Mouse (Mus musculus) lung, embryonic 15.5 days (tissue): ENCODE data around the gene Ints5. TPM values are rescaled to one million over a fixed set of nuclear protein-coding genes. Genes with fewer than 3 reads are reported as not detected.

Source experiments
- ATAC-seq: fragments of 200-750 bp; cut with Nextera tagmentation; 2 replicates; pipeline ENCODE4 v1.8.0; 2017; ENCODE audit warnings: moderate number of reproducible peaks, borderline replicate concordance; ENCODE audit not compliant: low FRiP score, low TSS enrichment; ENCODE audit errors: extremely low read depth
- H3K27ac ChIP-seq: fragments of 300-500 bp; sonication (generic); 2 replicates; pipeline ENCODE4 v1.5.1; 2015; ENCODE audit warnings: moderate library complexity, mild to moderate bottlenecking, inconsistent platforms
- H3K27me3 ChIP-seq: fragments of 300-500 bp; sonication (generic); 2 replicates; pipeline ENCODE4 v1.6.1; 2015; ENCODE audit warnings: inconsistent platforms
- H3K36me3 ChIP-seq: fragments of 300-500 bp; sonication (generic); 2 replicates; pipeline ENCODE4 v1.6.1; 2015; ENCODE audit warnings: inconsistent platforms
- H3K4me1 ChIP-seq: fragments of 300-500 bp; sonication (generic); 2 replicates; pipeline ENCODE4 v1.6.1; 2015; ENCODE audit warnings: inconsistent platforms
- H3K4me2 ChIP-seq: fragments of 300-500 bp; sonication (generic); 2 replicates; pipeline ENCODE4 v1.6.1; 2015; ENCODE audit warnings: inconsistent platforms, mild to moderate bottlenecking, moderate library complexity
- H3K4me3 ChIP-seq: fragments of 300-500 bp; sonication (generic); 2 replicates; pipeline ENCODE4 v1.5.1; 2015; ENCODE audit warnings: mild to moderate bottlenecking, inconsistent platforms
- H3K9ac ChIP-seq: fragments of 300-500 bp; sonication (generic); 2 replicates; pipeline ENCODE4 v1.6.1; 2015; ENCODE audit warnings: inconsistent platforms
- H3K9me3 ChIP-seq: fragments of 300-500 bp; sonication (generic); 2 replicates; pipeline ENCODE4 v1.6.1; 2016; ENCODE audit warnings: inconsistent platforms
- WGBS: fragments of 180-500 bp; shearing (Covaris S2); methylation state at CpG from one replicate; pipeline ENCODE4 v1.1.7; 2015; 5-methylcytosine and 5-hydroxymethylcytosine counted together
- polyA plus RNA-seq: library from polyadenylated mRNA; unstranded; fragments of >200 nt; fragmentation: Nextera tagmentation; extraction: Ambion mirVana; gene quantifications from 2 replicates; pipeline ENCODE4 v1.2.1, GENCODE M21; 2015

Ints5 gene
- polyA plus RNA-seq, 1 experiment from 2014 or later = 50.1 TPM

DNA sequence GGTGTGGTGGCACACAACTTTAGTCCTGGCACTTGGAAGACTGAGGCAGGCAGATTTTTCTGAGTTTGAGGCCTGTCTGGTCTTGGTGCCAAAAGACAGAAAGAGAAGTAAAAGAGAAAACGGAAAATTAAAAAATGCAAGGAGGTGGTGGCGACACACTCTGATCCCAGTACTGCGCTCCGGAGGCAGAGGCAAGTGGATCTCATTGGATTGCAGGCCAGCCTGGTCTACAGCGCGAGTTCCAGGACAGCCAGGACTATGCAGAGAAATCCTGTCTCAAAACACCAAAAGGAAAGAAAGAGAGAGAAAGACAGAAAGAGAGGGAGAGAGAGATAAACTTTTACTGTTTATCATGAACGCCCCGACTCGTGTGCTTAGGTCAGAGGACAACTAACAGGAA lies 22.0 kb upstream of the Ints5 start:
- Histone ChIP-seq H3K27ac (peak overlapping the region; percentile 59), H3K4me3 (peak overlapping the region; percentile 67), H3K9me3 (no peaks in the 10 kb centered on the region), H3K9ac (peak overlapping the region; percentile 58), H3K4me1 (peaks cover 13% of the 10 kb centered on the region), H3K36me3 (peaks cover 28% of the 10 kb centered on the region), H3K4me2 (peak overlapping the region; percentile 71), H3K27me3 (no peaks in the 10 kb centered on the region)
- WGBS = 36% methylated on average over 9 of the region's 9 CpGs
- ATAC-seq = peak; percentile 17; the same call in 1 of the 2 replicates

DNA sequence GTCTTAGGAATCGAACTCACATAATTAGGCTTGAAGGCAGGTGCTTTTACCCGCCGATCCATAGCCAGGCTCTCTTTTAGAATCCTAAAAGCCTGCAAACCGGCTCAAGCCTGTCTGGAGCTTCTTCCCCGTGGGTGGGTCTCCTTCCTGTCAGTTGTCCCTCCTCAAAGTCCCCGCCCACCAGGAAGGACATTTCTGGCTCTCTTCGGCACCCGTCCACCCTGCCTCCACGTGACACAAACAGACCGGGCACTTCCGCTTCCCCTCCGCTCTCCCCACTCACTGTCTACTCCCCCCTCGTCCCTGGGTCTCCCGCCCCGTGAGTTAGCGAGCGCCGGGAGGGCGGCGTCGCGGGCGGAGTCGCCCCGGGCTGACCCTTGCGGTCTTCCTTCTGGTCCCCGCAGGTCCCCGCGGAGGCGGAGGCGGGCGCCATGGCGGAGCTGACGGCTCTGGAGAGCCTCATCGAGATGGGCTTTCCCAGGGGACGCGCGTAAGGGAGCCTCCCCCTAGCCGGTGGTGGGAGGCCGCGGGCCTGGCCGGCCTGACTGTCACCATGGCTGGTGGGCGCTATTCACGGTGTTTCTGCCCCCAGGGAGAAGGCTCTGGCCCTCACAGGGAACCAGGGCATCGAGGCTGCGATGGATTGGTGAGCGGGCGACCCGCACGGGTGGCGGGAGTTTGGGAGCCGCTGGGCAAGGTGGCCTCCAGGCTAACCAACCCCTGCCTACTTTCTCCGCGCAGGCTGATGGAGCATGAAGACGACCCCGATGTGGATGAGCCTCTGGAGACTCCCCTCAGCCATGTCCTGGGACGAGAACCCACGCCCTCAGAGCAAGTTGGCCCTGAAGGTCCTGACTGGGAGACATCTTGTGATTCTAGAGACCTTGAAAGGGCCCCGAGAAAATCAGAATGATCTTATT lies 21.3 kb upstream of the Ints5 start, which contains the start of gene Ubxn1:
Gene Ubxn1, plus strand, starts transcription at position 230 of the 920 bp plus-strand sequence.
- Histone ChIP-seq H3K27me3 (no peaks in the 10 kb centered on the region), H3K4me2 (peak within 1 kb of the TSS; percentile 71), H3K4me3 (peak within 1 kb of the TSS; percentile 67), H3K4me1 (peaks cover 13% of the 10 kb centered on the region), H3K36me3 (peaks cover 34% of the 10 kb centered on the region), H3K9ac (peak within 1 kb of the TSS; percentile 87), H3K9me3 (no peaks in the 10 kb centered on the region), H3K27ac (peak within 1 kb of the TSS; percentile 59)
- ATAC-seq = peak; percentile 97
- 1% methylated on average over 55 of the region's 59 CpGs for WGBS

DNA sequence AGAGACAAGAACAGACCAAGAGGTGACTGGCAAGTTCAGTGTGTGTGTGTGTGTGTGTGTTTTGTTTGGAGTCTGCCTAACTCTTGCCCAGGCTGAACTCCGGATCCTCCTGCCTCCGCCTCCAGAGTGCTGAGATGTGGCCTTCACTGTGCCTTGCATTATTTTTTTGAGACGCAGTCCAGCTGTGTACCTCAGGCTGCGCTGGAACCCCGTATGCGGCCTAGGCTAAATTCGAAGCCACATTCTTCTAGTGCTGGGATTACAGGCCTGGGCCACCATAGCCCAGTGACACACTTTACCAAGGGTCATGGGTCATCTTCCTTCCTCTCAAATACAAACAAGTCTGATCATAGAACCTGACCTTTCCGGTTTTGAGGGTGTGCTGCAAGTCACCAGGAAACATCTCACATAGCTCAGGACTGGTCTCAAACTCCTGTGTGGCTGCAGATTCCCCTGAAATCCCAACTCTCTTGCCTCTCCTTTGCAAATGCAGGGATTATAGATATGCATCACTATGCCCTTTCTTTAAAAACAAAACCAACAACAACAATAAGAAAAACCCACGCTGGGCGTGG lies 20.5 kb upstream of the Ints5 start:
- H3K4me1 ChIP-seq = peaks cover 13% of the 10 kb centered on the region
- ATAC-seq = no peak
- H3K27ac ChIP-seq = no peak overlapping the region
- peak overlapping the region; percentile 67 for H3K4me3 ChIP-seq
- no peaks in the 10 kb centered on the region for H3K9me3 ChIP-seq
- peak overlapping the region; percentile 71 for H3K4me2 ChIP-seq
- H3K27me3 ChIP-seq = no peaks in the 10 kb centered on the region
- peak overlapping the region; percentile 87 for H3K9ac ChIP-seq
- 58% methylated on average over 10 of the region's 10 CpGs for whole genome bisulfite sequencing
- peaks cover 41% of the 10 kb centered on the region for H3K36me3 ChIP-seq

DNA sequence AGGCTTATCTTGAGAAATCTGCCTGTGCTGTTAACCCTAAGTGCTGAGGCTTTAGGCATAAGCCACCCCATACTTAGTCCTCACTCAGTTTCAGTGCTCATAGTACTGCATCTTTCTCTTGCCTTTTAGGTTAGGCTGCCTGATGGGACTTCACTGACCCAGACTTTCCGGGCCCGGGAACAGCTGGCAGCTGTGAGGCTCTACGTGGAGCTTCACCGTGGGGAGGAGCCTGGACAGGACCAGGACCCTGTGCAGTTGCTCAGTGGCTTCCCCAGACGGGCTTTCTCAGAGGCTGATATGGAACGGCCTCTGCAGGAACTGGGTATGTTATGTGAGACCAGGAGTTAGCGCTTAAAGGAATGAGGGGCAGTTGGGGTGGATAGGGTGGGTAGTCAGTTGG lies 17.8 kb upstream of the Ints5 start:
- no peak overlapping the region for H3K9ac ChIP-seq
- ATAC-seq = no peak
- 93% methylated on average over 7 of the region's 7 CpGs for WGBS
- no peak overlapping the region for H3K27ac ChIP-seq
- peaks cover 44% of the 10 kb centered on the region for H3K36me3 ChIP-seq
- no peaks in the 10 kb centered on the region for H3K9me3 ChIP-seq
- H3K4me1 ChIP-seq = peaks cover 20% of the 10 kb centered on the region
- H3K27me3 ChIP-seq = no peaks in the 10 kb centered on the region
- no peak overlapping the region for H3K4me2 ChIP-seq
- no peak overlapping the region for H3K4me3 ChIP-seq

DNA sequence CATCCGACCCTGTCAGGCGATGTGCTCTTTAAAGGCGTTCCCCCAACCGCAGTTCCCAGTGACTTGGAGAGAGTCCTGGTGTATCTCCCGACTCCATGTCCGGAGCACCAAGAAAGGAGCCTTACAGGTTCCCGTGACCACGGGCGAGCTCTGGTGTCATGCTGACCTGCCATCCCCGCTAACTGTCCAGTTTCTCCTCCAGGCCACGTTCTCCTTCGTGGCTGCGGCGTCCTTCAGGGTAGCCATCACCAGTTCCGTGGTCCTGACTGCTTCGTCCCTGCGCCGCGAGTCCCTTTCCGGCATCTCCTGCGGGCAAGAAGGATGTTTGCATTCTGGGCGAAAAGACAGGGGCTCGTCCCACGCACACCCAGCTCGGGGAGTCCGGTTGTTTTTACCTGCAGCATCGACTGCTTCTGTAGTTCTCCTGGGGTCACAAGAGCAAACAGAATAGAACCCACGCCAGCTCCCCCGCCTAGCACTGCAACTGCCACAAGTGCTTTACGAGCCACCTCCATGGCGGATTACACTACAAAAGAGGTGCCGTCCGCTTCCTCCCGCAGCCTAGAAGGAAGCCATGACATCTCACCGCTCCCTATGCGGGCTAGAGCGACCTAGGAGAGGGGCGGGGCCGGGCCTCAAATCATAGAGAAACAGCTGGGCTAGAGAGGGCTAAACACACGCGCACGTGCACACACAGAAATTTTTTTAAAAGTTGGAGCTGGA lies 12.3 kb upstream of the Ints5 start, which contains the start of gene Uqcc3:
Gene Uqcc3, minus strand, starts transcription at position 613 of the 723 bp plus-strand sequence.
- peak within 1 kb of the TSS; percentile 83 for H3K27ac ChIP-seq
- peaks cover 11% of the 10 kb centered on the region for H3K4me1 ChIP-seq
- WGBS = under 1% methylated on average over 42 of the region's 42 CpGs
- peak within 1 kb of the TSS; percentile 70 for H3K4me3 ChIP-seq
- peak within 1 kb of the TSS; percentile 69 for H3K9ac ChIP-seq
- peak; percentile 94 for ATAC-seq
- H3K27me3 ChIP-seq = no peaks in the 10 kb centered on the region
- peak within 1 kb of the TSS; percentile 75 for H3K4me2 ChIP-seq
- H3K9me3 ChIP-seq = no peaks in the 10 kb centered on the region
- H3K36me3 ChIP-seq = peaks cover 20% of the 10 kb centered on the region

DNA sequence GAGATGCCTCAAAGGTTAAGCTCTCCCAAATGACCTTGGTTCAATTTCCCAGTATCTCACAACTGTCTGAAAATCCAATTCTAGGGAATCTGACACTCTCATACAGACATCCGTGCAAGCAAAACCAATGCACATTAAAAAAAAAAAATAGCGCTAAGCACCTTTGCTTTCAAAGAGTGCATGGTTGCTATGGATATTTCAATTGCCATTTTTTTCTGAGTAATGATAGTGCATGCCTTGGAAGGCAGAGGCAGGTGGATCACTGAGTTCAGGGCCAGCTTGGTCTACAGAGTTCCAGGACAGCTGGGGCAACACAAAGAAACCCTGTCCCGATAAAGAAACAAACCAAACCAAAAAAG lies 11.8 kb upstream of the Ints5 start:
- no peak; the same call in 1 of the 2 replicates for ATAC-seq
- peak overlapping the region; percentile 70 for H3K4me3 ChIP-seq
- peak overlapping the region; percentile 69 for H3K9ac ChIP-seq
- no peaks in the 10 kb centered on the region for H3K9me3 ChIP-seq
- no peaks in the 10 kb centered on the region for H3K27me3 ChIP-seq
- H3K4me2 ChIP-seq = peak overlapping the region; percentile 75
- 8% methylated on average over 3 of the region's 3 CpGs for WGBS
- peak overlapping the region; percentile 83; the same call in 1 of the 2 replicates for H3K27ac ChIP-seq
- H3K36me3 ChIP-seq = peaks cover 15% of the 10 kb centered on the region; the same call in 1 of the 2 replicates
- H3K4me1 ChIP-seq = peaks cover 11% of the 10 kb centered on the region

DNA sequence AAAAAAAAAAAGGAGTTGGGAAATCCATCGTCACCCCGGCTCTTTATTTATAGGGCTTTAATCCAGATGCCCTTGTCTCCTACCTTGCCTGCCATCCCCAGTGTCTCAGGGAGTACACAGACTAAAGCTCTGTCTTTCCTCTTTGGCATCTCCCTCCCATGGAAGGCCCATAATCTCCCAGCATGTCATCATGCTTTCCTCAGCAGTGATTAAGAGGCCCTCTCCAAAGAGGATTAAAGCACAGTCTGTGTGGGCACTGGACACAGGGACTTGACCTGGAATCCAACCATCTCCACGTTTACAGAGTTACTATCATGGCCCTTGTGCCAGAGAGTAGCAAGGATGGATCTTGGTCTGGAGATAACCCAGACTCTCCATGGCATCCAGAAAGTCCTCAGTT lies 9.2 kb upstream of the Ints5 start, which contains the start of the genes Lbhd1 and Gm49403:
Gene Lbhd1, plus strand, starts transcription at position 117 of the 400 bp plus-strand sequence.
Gene Gm49403, plus strand, starts transcription at position 315 of the 400 bp plus-strand sequence.
- WGBS = 77% methylated on average over 3 of the region's 3 CpGs

DNA sequence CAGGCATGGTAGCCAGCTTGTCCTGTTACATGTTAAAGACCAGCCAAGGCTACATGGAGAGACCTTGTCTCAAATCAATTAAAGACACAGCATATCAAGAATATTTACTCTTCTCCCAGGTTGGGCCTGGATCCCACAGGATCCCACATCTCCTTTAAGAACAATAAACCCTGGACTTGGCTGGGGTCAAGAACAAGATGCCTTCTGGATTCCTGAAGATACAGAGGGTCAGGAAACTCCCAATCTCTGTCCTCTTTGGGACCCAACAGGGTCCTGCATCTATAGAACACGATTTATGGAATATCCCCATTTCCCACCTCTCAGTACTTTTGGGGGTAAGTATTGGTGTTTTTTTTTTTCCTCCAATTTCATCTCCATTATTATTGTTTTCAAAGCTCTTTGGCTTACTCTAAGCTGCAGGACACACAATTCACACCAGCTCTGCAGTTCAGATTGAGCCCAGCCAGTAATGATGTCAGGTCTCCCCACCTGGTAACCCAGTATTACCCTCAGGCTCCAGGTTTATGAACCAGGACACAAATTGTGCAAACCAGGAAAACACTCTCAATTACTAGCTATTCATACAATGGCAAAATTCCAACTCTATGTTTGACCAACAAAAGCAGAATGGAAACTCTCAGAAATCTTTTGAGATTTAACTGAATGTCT lies 5.8 kb upstream of the Ints5 start:
- H3K27ac ChIP-seq = peak overlapping the region; percentile 89
- H3K9ac ChIP-seq = peak overlapping the region; percentile 88; the same call in 1 of the 2 replicates

More for the DNA sequence above, 9.2 kb upstream of the Ints5 start, which contains the start of the genes Lbhd1 and Gm49403:
- Histone ChIP-seq H3K27ac (no peak within 1 kb of the TSS), H3K9ac (no peak within 1 kb of the TSS), H3K36me3 (no peaks in the 10 kb centered on the region), H3K4me3 (no peak within 1 kb of the TSS), H3K4me1 (peaks cover 20% of the 10 kb centered on the region), H3K4me2 (no peak within 1 kb of the TSS), H3K9me3 (no peaks in the 10 kb centered on the region), H3K27me3 (no peaks in the 10 kb centered on the region)
- ATAC-seq = no peak

DNA sequence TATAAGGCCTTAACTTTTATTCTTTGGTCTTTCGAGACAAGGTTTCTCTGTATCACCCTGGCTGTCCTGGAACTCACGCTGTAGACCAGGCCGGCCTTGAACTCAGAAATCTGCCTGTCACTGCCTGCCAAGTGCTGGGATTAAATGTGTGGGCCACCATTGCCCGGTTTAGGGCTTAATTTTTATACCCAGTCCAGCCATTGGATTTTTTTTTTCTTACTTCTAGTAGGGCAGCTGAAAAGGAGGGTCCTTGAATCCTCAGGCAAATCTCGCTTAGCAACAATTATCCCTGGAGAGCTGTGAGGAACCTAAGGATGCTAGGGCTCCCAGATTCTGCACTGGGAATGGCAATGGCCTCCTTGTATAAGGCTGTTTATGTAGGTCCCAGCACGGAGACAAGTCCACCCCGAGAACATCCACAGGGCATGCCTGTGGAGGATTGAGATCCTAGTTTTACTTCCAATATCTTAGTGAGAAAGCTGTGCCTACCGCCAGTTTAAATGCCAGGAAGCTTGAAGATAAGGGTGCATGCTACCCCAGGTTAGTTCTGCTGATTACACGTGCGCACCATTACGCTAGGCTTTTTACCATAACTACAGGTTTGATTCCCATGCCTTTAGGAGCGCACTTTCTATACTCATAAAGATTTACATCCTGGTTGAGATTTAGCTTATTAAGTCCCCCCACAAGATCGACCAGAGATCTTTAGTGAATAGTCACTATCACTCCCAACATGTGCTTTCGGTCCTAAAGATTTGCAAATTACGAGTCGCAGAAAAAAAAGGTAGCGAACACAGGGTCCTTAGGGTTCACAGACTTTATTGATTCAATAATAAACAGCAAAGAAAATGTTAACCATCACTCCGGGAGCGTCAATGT lies 5.0 kb upstream of the Ints5 start:
- Histone ChIP-seq H3K9me3 (no peaks in the 10 kb centered on the region), H3K4me3 (peak overlapping the region; percentile 77), H3K4me1 (peaks cover 16% of the 10 kb centered on the region), H3K27me3 (no peaks in the 10 kb centered on the region), H3K9ac (peak overlapping the region; percentile 88), H3K4me2 (peak overlapping the region; percentile 70), H3K27ac (peak overlapping the region; percentile 89), H3K36me3 (peaks cover 7% of the 10 kb centered on the region)
- ATAC-seq = no peak
- 10% methylated on average over 19 of the region's 19 CpGs for WGBS

More for the DNA sequence above, 5.8 kb upstream of the Ints5 start:
- Histone ChIP-seq H3K4me3 (peak overlapping the region; percentile 77), H3K4me2 (peak overlapping the region; percentile 70; the same call in 1 of the 2 replicates), H3K9me3 (no peaks in the 10 kb centered on the region), H3K27me3 (no peaks in the 10 kb centered on the region), H3K36me3 (peaks cover 7% of the 10 kb centered on the region), H3K4me1 (peaks cover 16% of the 10 kb centered on the region)
- WGBS = 38% methylated on average over 1 of the region's 1 CpGs
- ATAC-seq = no peak
